Mouse (Mus musculus) kidney, postnatal 4 days (tissue): ENCODE results near the gene Mdm1.

Experiments
- DNase-seq, 2 experiments: peaks; one replicate each; pipeline ENCODE4 v3.0.0; 2021; ENCODE audit warnings: mixed read lengths in 2 of 2

Gene Mdm1

GRCm38 (mm10) chr10:118141018-118141883, at the start of gene Mdm1:
Gene Mdm1 (plus strand): TSS chr10:118141811.
- peak; percentile 97 to 98 for DNase-seq

GRCm38 (mm10) chr10:118092745-118093144, 48.9 kb upstream of the Mdm1 start:
- DNase-seq: no peak

- peak; percentile 21 to 51 for DNase-seq
Observed at GRCm38 (mm10) chr10:118093728-118094127, 47.9 kb upstream of the Mdm1 start.

- DNase-seq: no peak
Observed at GRCm38 (mm10) chr10:118094853-118095252, 46.8 kb upstream of the Mdm1 start.

- DNase-seq: no peak
Observed at GRCm38 (mm10) chr10:118096223-118096622, 45.4 kb upstream of the Mdm1 start.

- DNase-seq: peak; percentile 15 to 45
Observed at GRCm38 (mm10) chr10:118097898-118098297, 43.7 kb upstream of the Mdm1 start.

- DNase-seq: no peak
Observed at GRCm38 (mm10) chr10:118100570-118100969, 41.0 kb upstream of the Mdm1 start.

- DNase-seq: no peak
Observed at GRCm38 (mm10) chr10:118101056-118101455, 40.6 kb upstream of the Mdm1 start.

GRCm38 (mm10) chr10:118103020-118103666, 38.5 kb upstream of the Mdm1 start:
- peak; percentile 83 to 90 for DNase-seq

GRCm38 (mm10) chr10:118103906-118104305, 37.7 kb upstream of the Mdm1 start:
- DNase-seq: no peak

- DNase-seq: no peak
Observed at GRCm38 (mm10) chr10:118107031-118107430, 34.6 kb upstream of the Mdm1 start.

GRCm38 (mm10) chr10:118110006-118110920, 31.3 kb upstream of the Mdm1 start:
- peak; percentile 60 to 76 for DNase-seq

GRCm38 (mm10) chr10:118110921-118111301, 30.7 kb upstream of the Mdm1 start:
- peak in 1 of 2 experiments; percentile 36 for DNase-seq

GRCm38 (mm10) chr10:118111621-118112020, 30.0 kb upstream of the Mdm1 start:
- no peak for DNase-seq

GRCm38 (mm10) chr10:118112294-118112893, 29.2 kb upstream of the Mdm1 start:
- DNase-seq: no peak

- DNase-seq: no peak
Observed at GRCm38 (mm10) chr10:118113256-118113682, 28.3 kb upstream of the Mdm1 start.

GRCm38 (mm10) chr10:118114271-118114670, 27.3 kb upstream of the Mdm1 start:
- no peak for DNase-seq

GRCm38 (mm10) chr10:118116456-118116855, 25.2 kb upstream of the Mdm1 start:
- no peak for DNase-seq

- no peak for DNase-seq
Observed at GRCm38 (mm10) chr10:118121047-118121936, 20.3 kb upstream of the Mdm1 start.

GRCm38 (mm10) chr10:118121937-118122285, 19.7 kb upstream of the Mdm1 start:
- no peak for DNase-seq

GRCm38 (mm10) chr10:118122441-118123162, 19.0 kb upstream of the Mdm1 start:
- no peak for DNase-seq
